Comparison of ENCODE assay signal across 7 mouse cellular contexts in the genomic region with DNA sequence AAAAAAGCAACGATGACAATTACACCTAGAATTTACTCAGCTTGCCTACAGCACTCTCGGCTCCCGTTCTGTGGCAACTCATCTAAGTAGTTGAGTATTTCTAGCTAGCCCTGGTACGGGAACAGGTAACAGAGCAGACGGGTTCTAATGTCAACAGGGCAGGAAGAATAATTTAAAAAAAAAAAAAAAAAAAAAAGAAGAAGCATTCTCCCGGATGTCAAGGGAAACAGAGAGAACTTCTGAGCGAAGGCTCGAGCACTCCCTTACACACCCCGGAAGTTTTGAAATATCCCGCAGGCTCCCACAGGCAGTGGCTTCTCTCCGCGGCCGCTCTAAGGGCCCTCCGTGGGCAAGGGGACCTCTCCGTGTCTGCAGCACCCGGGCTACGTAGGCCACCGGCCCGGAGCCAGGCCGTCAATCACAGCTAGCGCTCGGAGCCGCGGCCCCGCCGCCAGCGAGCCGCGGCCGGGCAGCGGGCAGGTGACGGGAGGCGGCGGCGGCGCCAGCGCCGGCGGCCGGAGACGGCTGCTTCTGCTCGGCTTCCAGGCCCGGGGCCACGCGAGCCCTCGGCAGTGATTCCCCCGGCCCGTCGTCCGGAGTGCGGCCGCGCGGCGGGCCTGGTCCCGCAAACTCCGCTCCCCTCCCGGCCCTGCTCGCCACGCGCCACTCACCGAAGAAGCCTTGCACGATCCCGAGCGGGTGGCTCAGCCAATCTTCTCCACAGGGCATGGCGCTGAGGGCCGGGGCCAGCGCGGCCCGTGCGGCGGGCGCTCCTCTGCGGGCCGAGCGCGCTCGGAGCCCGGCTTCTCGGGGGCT. TPM values are rescaled to one million over a fixed set of nuclear protein-coding genes. Genes with fewer than 3 reads are reported as not detected.
A peak's percentile ranks its signal among the peaks of the same experiment; 100 is the strongest.
DNase-seq lines count a peak whose midpoint lies in the region; ATAC-seq and TF ChIP-seq lines count a peak whose summit lies in the region.

No protein-coding gene starts in this region.

- TF ChIP-seq RAD21 in CH12.LX (IDR thresholded peaks at IDR 0.05; ENCODE audit: low read depth, low read length), result no peak

- H3K9ac ChIP-seq in CH12.LX (ENCODE audit: insufficient read depth, low read depth), result peak overlapping the region; percentile 90
- H3K9ac ChIP-seq in heart, postnatal 0 days (replicated peaks; ENCODE audit: low read depth, low read length), result peak overlapping the region; percentile 95

- no peak for TF ChIP-seq POLR2A in CH12.LX (IDR thresholded peaks at IDR 0.05; ENCODE audit: low read depth, low read length)

- no peak for DNase-seq in CH12.LX (ENCODE audit: extremely low read depth)
- peak; percentile 46 for DNase-seq in heart, postnatal 0 days (ENCODE audit: low spot score)
- peak; percentile 40 to 78 for DNase-seq in kidney, postnatal 25 days
- peak; percentile 59 to 62 for DNase-seq in spleen, postnatal 10 days (ENCODE audit: low spot score in 2 of 2)

- peak; percentile 57 for ATAC-seq in activated CD4-positive, CD25-positive, alpha-beta regulatory T cell, adult 4 months
- ATAC-seq in heart, postnatal 0 days (ENCODE audit: insufficient read depth, low read depth), result peak; percentile 31

- TF ChIP-seq CTCF in CH12.LX (conservative IDR thresholded peaks at IDR 0.05 in 1 of 2, IDR thresholded peaks at IDR 0.05 in 1 of 2; ENCODE audit: low read depth in 2 of 2, low read length in 2 of 2), result no peak
- TF ChIP-seq CTCF in heart, postnatal 0 days (IDR thresholded peaks at IDR 0.05; ENCODE audit: low read depth), result no peak

- peaks cover 3 to 18% of the 10 kb centered on the region in 2 experiments for H3K36me3 ChIP-seq in CH12.LX (replicated peaks in 1 of 2; ENCODE audit: control insufficient read depth in 1 of 2, insufficient read depth in 1 of 2, low read length in 1 of 2)
- peaks cover 13% of the 10 kb centered on the region for H3K36me3 ChIP-seq in erythroblast, embryonic 14.5 days (ENCODE audit: control insufficient read depth)
- 0 out of 2 replicates have a peak, but pooled peaks cover 2% of the 10 kb centered on the region for H3K36me3 ChIP-seq in heart, postnatal 0 days (replicated peaks; ENCODE audit: control insufficient read depth, insufficient read depth, low read length)
- peaks cover 12% of the 10 kb centered on the region for H3K36me3 ChIP-seq in megakaryocyte, embryonic 14.5 days (replicated peaks; ENCODE audit: low read length)

- H3K9me3 ChIP-seq in CH12.LX (replicated peaks; ENCODE audit: low read length), result peaks cover 3% of the 10 kb centered on the region
- no peaks in the 10 kb centered on the region for H3K9me3 ChIP-seq in erythroblast, embryonic 14.5 days (ENCODE audit: control insufficient read depth, low read length)
- no peaks in the 10 kb centered on the region for H3K9me3 ChIP-seq in heart, postnatal 0 days (replicated peaks; ENCODE audit: control insufficient read depth, low read length)
- no peaks in the 10 kb centered on the region for H3K9me3 ChIP-seq in megakaryocyte, embryonic 14.5 days

- dilution Hi-C loops in CH12.LX (cut with MboI; ENCODE audit: extremely low pct_ligation_motif_present, extremely low pct_unique_long_range_greater_than_20kb, low sequenced_read_pairs), result no loop called here

- H3K4me1 ChIP-seq in CH12.LX (ENCODE audit: control insufficient read depth in 1 of 2, insufficient read depth in 2 of 2), result peaks cover 4 to 30% of the 10 kb centered on the region in 2 experiments
- H3K4me1 ChIP-seq in erythroblast, embryonic 14.5 days (ENCODE audit: control insufficient read depth), result peaks cover 45% of the 10 kb centered on the region
- H3K4me1 ChIP-seq in heart, postnatal 0 days (ENCODE audit: control insufficient read depth, insufficient read depth), result peaks cover 31% of the 10 kb centered on the region
- H3K4me1 ChIP-seq in megakaryocyte, embryonic 14.5 days, result peaks cover 60% of the 10 kb centered on the region

- peaks cover 55% of the 10 kb centered on the region for H3K79me2 ChIP-seq in CH12.LX (replicated peaks; ENCODE audit: control insufficient read depth, extremely low read depth, insufficient read depth, poor library complexity, severe bottlenecking)

- H3K27ac ChIP-seq in CH12.LX (ENCODE audit: insufficient read depth, low read depth), result peak overlapping the region; percentile 25
- peak overlapping the region; percentile 90 for H3K27ac ChIP-seq in heart, postnatal 0 days (ENCODE audit: low read depth)

- TF ChIP-seq EP300 in CH12.LX (IDR thresholded peaks at IDR 0.05; ENCODE audit: low read length), result no peak
- TF ChIP-seq EP300 in heart, postnatal 0 days (IDR thresholded peaks at IDR 0.05; ENCODE audit: low read depth), result no peak

- peak overlapping the region; percentile 97 for H3K4me2 ChIP-seq in CH12.LX (ENCODE audit: insufficient read depth, low read depth, poor library complexity, severe bottlenecking)
- peak overlapping the region; percentile 87 for H3K4me2 ChIP-seq in heart, postnatal 0 days (ENCODE audit: low read depth, low read length)

- in situ Hi-C loops in CH12.LX (cut with MboI; ENCODE audit: low pct_ligation_motif_present, low pct_unique_long_range_greater_than_20kb, low sequenced_read_pairs), result no loop called here

- under 1% methylated on average over 73 of the region's 80 CpGs for WGBS in heart, postnatal 0 days

- H3K27me3 ChIP-seq in CH12.LX (replicated peaks), result no peaks in the 10 kb centered on the region
- H3K27me3 ChIP-seq in erythroblast, embryonic 14.5 days (ENCODE audit: control insufficient read depth), result peaks cover 13% of the 10 kb centered on the region
- peaks cover 5% of the 10 kb centered on the region; the same call in 1 of the 2 replicates for H3K27me3 ChIP-seq in heart, postnatal 0 days (ENCODE audit: control insufficient read depth, insufficient read depth, low read length)
- no peaks in the 10 kb centered on the region for H3K27me3 ChIP-seq in megakaryocyte, embryonic 14.5 days (replicated peaks)

- peak overlapping the region; percentile 86 to 99 (median 91) for H3K4me3 ChIP-seq in CH12.LX (replicated peaks in 1 of 3; ENCODE audit: low read depth in 2 of 3, low read length in 2 of 3, poor library complexity in 1 of 3)
- peak overlapping the region; percentile 95 for H3K4me3 ChIP-seq in erythroblast, embryonic 14.5 days (replicated peaks)
- H3K4me3 ChIP-seq in heart, postnatal 0 days (ENCODE audit: low read depth, low read length), result peak overlapping the region; percentile 92
- H3K4me3 ChIP-seq in megakaryocyte, embryonic 14.5 days (replicated peaks), result peak overlapping the region; percentile 97

TF ChIP-seq in CH12.LX, 34 proteins besides CTCF, POLR2A, EP300 and RAD21:
- TF ChIP-seq MYC (IDR thresholded peaks at IDR 0.05; ENCODE audit: low read depth, low read length) (no peak), MAZ (IDR thresholded peaks at IDR 0.05; ENCODE audit: low read depth, low read length) (no peak), ELF1 (IDR thresholded peaks at IDR 0.05; ENCODE audit: low read depth, low read length) (peak; percentile 58), ZNF384 (IDR thresholded peaks at IDR 0.05; ENCODE audit: low read depth, low read length) (peak; percentile 79)

RNA-seq across cellular contexts. Expression of a gene that starts 0.6 kb away (rescaled TPM):
- total RNA-seq in CH12.LX (2012; rRNA removed) (45.2 and 53.3 TPM in 2 replicates), CH12.LX (2014; rRNA removed) (59.7 and 69.4 TPM in 2 replicates)
- polyA plus RNA-seq in CH12.LX (2012; ENCODE audit: insufficient read length, low read depth), result 75.7 and 85.9 TPM in 2 replicates
- polyA plus RNA-seq in activated CD4-positive, CD25-positive, alpha-beta regulatory T cell, adult 4 months (2017; shearing (Covaris generic)), result 10 to 100 TPM; 64.4 to 86.7 TPM
- 0.83 and 1.0 TPM in 2 replicates for polyA plus RNA-seq in erythroblast, embryonic 14.5 days (2012)
- total RNA-seq in heart, postnatal 0 days (2014; rRNA removed; ENCODE audit: low replicate concordance), result 39.4 and 40.0 TPM in 2 replicates
- polyA plus RNA-seq in heart, postnatal 0 days (2015; fragmentation: Nextera tagmentation; extraction: Ambion mirVana), result 25.4 and 26.8 TPM in 2 replicates
- 1.4 and 6.3 TPM in 2 replicates for polyA plus RNA-seq in megakaryocyte, embryonic 14.5 days (2012; ENCODE audit: insufficient read depth, low replicate concordance)

RNA-seq across cellular contexts. Expression of a gene that starts 5.1 kb away (rescaled TPM):
- total RNA-seq in CH12.LX (2012; rRNA removed), result 16.0 and 22.7 TPM in 2 replicates
- total RNA-seq in CH12.LX (2014; rRNA removed), result 18.9 and 19.3 TPM in 2 replicates
- 33.6 and 40.1 TPM in 2 replicates for polyA plus RNA-seq in CH12.LX (2012; ENCODE audit: insufficient read length, low read depth)
- 10 to 100 TPM; 29.9 to 34.2 TPM for polyA plus RNA-seq in activated CD4-positive, CD25-positive, alpha-beta regulatory T cell, adult 4 months (2017; shearing (Covaris generic))
- polyA plus RNA-seq in erythroblast, embryonic 14.5 days (2012), result 0.13 and 0.22 TPM in 2 replicates
- 10.6 and 13.0 TPM in 2 replicates for total RNA-seq in heart, postnatal 0 days (2014; rRNA removed; ENCODE audit: low replicate concordance)
- polyA plus RNA-seq in heart, postnatal 0 days (2015; fragmentation: Nextera tagmentation; extraction: Ambion mirVana), result 18.1 and 20.2 TPM in 2 replicates
- 0.60 and 4.3 TPM in 2 replicates for polyA plus RNA-seq in megakaryocyte, embryonic 14.5 days (2012; ENCODE audit: insufficient read depth, low replicate concordance)
